Mouse (Mus musculus) midbrain, postnatal 0 days (tissue): ENCODE data around the gene Actrt3. TPM values are rescaled to one million over a fixed set of nuclear protein-coding genes. Genes with fewer than 3 reads are reported as not detected.

Experiments
- ATAC-seq: fragments of 200-750 bp; cut with Nextera tagmentation; 2 replicates; pipeline ENCODE4 v1.8.0; 2017; ENCODE audit warnings: moderate number of reproducible peaks, mild to moderate bottlenecking, moderate TSS enrichment, moderate library complexity; ENCODE audit not compliant: low FRiP score
- DNase-seq: peaks from one replicate; pipeline ENCODE4 v3.0.0-alpha.2; 2015; ENCODE audit warnings: low spot score
- H3K27ac ChIP-seq: fragments of 300-500 bp; sonication (generic); 2 replicates; pipeline ENCODE4 v1.5.1; 2014; ENCODE audit warnings: low read depth, mild to moderate bottlenecking, low read length, mixed read lengths
- H3K27me3 ChIP-seq: fragments of 300-500 bp; sonication (generic); 2 replicates; pipeline ENCODE4 v1.6.1; 2014; ENCODE audit warnings: low read length, control low read depth, mixed read lengths; ENCODE audit not compliant: insufficient read depth
- H3K36me3 ChIP-seq: fragments of 300-500 bp; sonication (generic); 2 replicates; pipeline ENCODE4 v1.6.1; 2014; ENCODE audit warnings: low read length, control low read depth, mixed read lengths; ENCODE audit not compliant: insufficient read depth
- H3K4me1 ChIP-seq: fragments of 300-500 bp; sonication (generic); 2 replicates; pipeline ENCODE4 v1.6.1; 2014; ENCODE audit warnings: mild to moderate bottlenecking, control low read depth, antibody characterized with exemption, low read length, mixed read lengths; ENCODE audit not compliant: insufficient read depth
- H3K4me2 ChIP-seq: fragments of 300-500 bp; sonication (generic); 2 replicates; pipeline ENCODE4 v1.6.1; 2014; ENCODE audit warnings: low read depth, mild to moderate bottlenecking, low read length, mixed read lengths; ENCODE audit not compliant: poor library complexity, severe bottlenecking
- H3K4me3 ChIP-seq: fragments of 300-500 bp; sonication (generic); 2 replicates; pipeline ENCODE4 v1.5.1; 2014; ENCODE audit warnings: low read depth, mild to moderate bottlenecking, low read length, moderate library complexity
- H3K9ac ChIP-seq: fragments of 300-500 bp; sonication (generic); replicated peaks from 2 replicates; pipeline ENCODE4 v1.6.1; 2014; ENCODE audit warnings: mild to moderate bottlenecking, low read length, moderate library complexity, mixed read lengths; ENCODE audit not compliant: poor library complexity, severe bottlenecking
- H3K9me3 ChIP-seq: fragments of 300-500 bp; sonication (generic); 2 replicates; pipeline ENCODE4 v1.6.1; 2016; ENCODE audit warnings: low read length, control low read depth
- CTCF ChIP-seq: IDR thresholded peaks from 2 replicates; pipeline ENCODE4 v1.5.1; 2016; ENCODE audit warnings: antibody characterized with exemption, mild to moderate bottlenecking
- WGBS: fragments of 180-500 bp; shearing (Covaris S2); extraction: QIAGEN DNeasy Blood & Tissue Kit; methylation state at CpG from one replicate; pipeline ENCODE4 v1.1.7; 2014; 5-methylcytosine and 5-hydroxymethylcytosine counted together
- polyA plus RNA-seq: library from polyadenylated mRNA; unstranded; fragments of >200 nt; fragmentation: Nextera tagmentation; extraction: Ambion mirVana; gene quantifications from 2 replicates; pipeline ENCODE4 v1.2.1, GENCODE M21; 2015
- total RNA-seq: library from RNA; depleted of rRNA; stranded (reverse); fragments of >200 nt; gene quantifications from 2 replicates; pipeline ENCODE4 v1.2.3, GENCODE M21; 2014

Gene Actrt3
- total and polyA plus RNA-seq, 2 experiments from 2014 or later: 0.16 to 0.42 TPM

DNA sequence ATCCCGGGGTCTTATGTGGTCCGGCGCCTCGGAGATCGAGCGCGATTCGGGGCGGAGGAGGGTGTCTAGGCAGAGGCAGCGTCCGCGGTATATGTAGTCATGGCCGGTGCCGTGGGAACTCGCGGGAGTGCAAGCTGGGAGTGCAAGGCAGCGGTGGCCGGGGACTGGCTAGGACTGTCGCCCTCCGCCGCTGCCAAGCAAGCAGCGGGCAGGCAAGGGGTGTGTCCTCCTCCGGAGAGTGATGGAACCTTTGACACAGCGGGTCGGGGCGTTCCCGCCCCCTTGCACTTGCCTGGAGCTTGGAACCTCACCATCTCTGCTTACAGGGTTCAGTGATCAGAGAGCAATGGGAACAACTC is 3.0 kb upstream of the Actrt3 start:
- no peaks in the 10 kb centered on the region for H3K9me3 ChIP-seq
- DNase-seq (peak; percentile 67), ATAC-seq (peak; percentile 46)
- no peaks in the 10 kb centered on the region for H3K27me3 ChIP-seq
- H3K4me1 ChIP-seq: 0 out of 2 replicates have a peak, but pooled peaks cover 4% of the 10 kb centered on the region
- peaks cover 9% of the 10 kb centered on the region for H3K36me3 ChIP-seq
- under 1% methylated on average over 27 of the region's 27 CpGs for WGBS
- H3K9ac ChIP-seq: peak overlapping the region; percentile 79
- peak overlapping the region; percentile 95 for H3K27ac ChIP-seq
- H3K4me2 ChIP-seq: peak overlapping the region; percentile 83
- no peak for TF ChIP-seq CTCF
- H3K4me3 ChIP-seq: peak overlapping the region; percentile 90

- peak within 1 kb of the TSS; percentile 90 for H3K4me3 ChIP-seq
- DNase-seq: peak; percentile 97
- H3K9me3 ChIP-seq: no peaks in the 10 kb centered on the region
- 0% methylated on average over 37 of the region's 40 CpGs for WGBS
- peaks cover 4% of the 10 kb centered on the region; the same call in 1 of the 2 replicates for H3K36me3 ChIP-seq
- H3K27me3 ChIP-seq: no peaks in the 10 kb centered on the region
- ATAC-seq: peak; percentile 95
- peak; percentile 73 for TF ChIP-seq CTCF
- peak within 1 kb of the TSS; percentile 83 for H3K4me2 ChIP-seq
- peak within 1 kb of the TSS; percentile 79 for H3K9ac ChIP-seq
- H3K27ac ChIP-seq: peak within 1 kb of the TSS; percentile 95
- 0 out of 2 replicates have a peak, but pooled peaks cover 4% of the 10 kb centered on the region for H3K4me1 ChIP-seq
Measured at GRCm38 (mm10) chr3:30602065-30602739, 2.5 kb upstream of the Actrt3 start, which contains the start of gene Mynn. TSS of gene Mynn (plus strand) at chr3:30602065.

- H3K36me3 ChIP-seq: peaks cover 4% of the 10 kb centered on the region; the same call in 1 of the 2 replicates
- 1% methylated on average over 13 of the region's 13 CpGs for WGBS
- 0 out of 2 replicates have a peak, but pooled peaks cover 4% of the 10 kb centered on the region for H3K4me1 ChIP-seq
- H3K9me3 ChIP-seq: no peaks in the 10 kb centered on the region
- ATAC-seq: no peak
- H3K27ac ChIP-seq: peak overlapping the region; percentile 95
- peak overlapping the region; percentile 83 for H3K4me2 ChIP-seq
- peak overlapping the region; percentile 90 for H3K4me3 ChIP-seq
- H3K9ac ChIP-seq: no peak overlapping the region
- DNase-seq: no peak
- H3K27me3 ChIP-seq: no peaks in the 10 kb centered on the region
- TF ChIP-seq CTCF: no peak
Measured at GRCm38 (mm10) chr3:30601610-30602064, 1.9 kb upstream of the Actrt3 start.

GRCm38 (mm10) chr3:30601175-30601574 is 1.4 kb upstream of the Actrt3 start:
- no peak for TF ChIP-seq CTCF
- Histone ChIP-seq H3K27ac (no peak overlapping the region), H3K36me3 (peaks cover under 1% of the 10 kb centered on the region; the same call in 1 of the 2 replicates), H3K4me3 (peak overlapping the region; percentile 90), H3K9ac (no peak overlapping the region), H3K27me3 (no peaks in the 10 kb centered on the region), H3K9me3 (no peaks in the 10 kb centered on the region), H3K4me2 (peak overlapping the region; percentile 83), H3K4me1 (0 out of 2 replicates have a peak, but pooled peaks cover 4% of the 10 kb centered on the region)
- ATAC-seq (no peak), DNase-seq (peak; percentile 92)
- WGBS: under 1% methylated on average over 17 of the region's 17 CpGs

- Histone ChIP-seq H3K9me3 (no peaks in the 10 kb centered on the region), H3K27me3 (no peaks in the 10 kb centered on the region), H3K4me1 (0 out of 2 replicates have a peak, but pooled peaks cover 4% of the 10 kb centered on the region), H3K9ac (peak overlapping the region; percentile 39; the same call in 1 of the 2 replicates), H3K27ac (peak overlapping the region; percentile 47), H3K4me2 (peak overlapping the region; percentile 83), H3K36me3 (no peaks in the 10 kb centered on the region; the same call in 1 of the 2 replicates), H3K4me3 (peak overlapping the region; percentile 90)
- WGBS: under 1% methylated on average over 14 of the region's 14 CpGs
- peak; percentile 34 for DNase-seq
- ATAC-seq: no peak
- TF ChIP-seq CTCF: no peak
Measured at GRCm38 (mm10) chr3:30600717-30601116, 978 bp upstream of the Actrt3 start.

- Histone ChIP-seq H3K9me3 (no peaks in the 10 kb centered on the region), H3K4me2 (no peak overlapping the region), H3K9ac (no peak overlapping the region), H3K4me3 (no peak overlapping the region), H3K27me3 (no peaks in the 10 kb centered on the region), H3K27ac (no peak overlapping the region), H3K36me3 (no peaks in the 10 kb centered on the region), H3K4me1 (no peaks in the 10 kb centered on the region)
- WGBS: 71% methylated on average over 7 of the region's 7 CpGs
- no peak for TF ChIP-seq CTCF
- ATAC-seq (no peak), DNase-seq (no peak)
Measured at GRCm38 (mm10) chr3:30597271-30597670, 2.5 kb downstream of the Actrt3 start.
